In genomic region chr19:47359166-47359931, GRCm38 (mm10) we compare ENCODE assay signal across 8 mouse cellular contexts.
DNase-seq lines count a peak whose midpoint lies in the region; ATAC-seq and TF ChIP-seq lines count a peak whose summit lies in the region.

No protein-coding gene starts in this region.

- DNase-seq in heart, postnatal 14 days, result no peak
- peak; percentile 68 for DNase-seq in embryonic facial prominence, embryonic 11.5 days (ENCODE audit: low spot score)
- DNase-seq in limb, embryonic 14.5 days (ENCODE audit: low spot score), result no peak
- DNase-seq in gastrocnemius, postnatal 4 days (ENCODE audit: low spot score in 2 of 2), result no peak
- no peak for DNase-seq in cerebellum, adult 9-11 months
- DNase-seq in left cerebral cortex, adult 11 months (ENCODE audit: low spot score), result no peak

- H3K27ac ChIP-seq in heart, embryonic 14.5 days (replicated peaks in 1 of 2; ENCODE audit: control insufficient read depth in 1 of 2, insufficient read depth in 1 of 2, low read depth in 2 of 2, low read length in 2 of 2), result 0 out of 4 replicates have a peak overlapping the region, but pooled peaks of 1 of the 2 experiments have one; percentile 14
- peak overlapping the region; percentile 31 for H3K27ac ChIP-seq in embryonic facial prominence, embryonic 11.5 days (replicated peaks; ENCODE audit: low read depth, low read length)
- 0 out of 2 replicates have a peak overlapping the region, but pooled peaks have one; percentile 26 for H3K27ac ChIP-seq in limb, embryonic 14.5 days (replicated peaks; ENCODE audit: low read depth, low read length)
- no peak overlapping the region for H3K27ac ChIP-seq in small intestine, adult 2 months (ENCODE audit: insufficient read depth, low read depth, low read length)

- WGBS in heart, embryonic 14.5 days, result 41% methylated on average over 15 of the region's 15 CpGs
- WGBS in embryonic facial prominence, embryonic 11.5 days, result 29% methylated on average over 15 of the region's 15 CpGs
- 39% methylated on average over 15 of the region's 15 CpGs for WGBS in limb, embryonic 14.5 days
- 70% methylated on average over 15 of the region's 15 CpGs for WGBS in small intestine, adult 2 months

- no peak for ATAC-seq in heart, embryonic 14.5 days (ENCODE audit: insufficient number of reproducible peaks, insufficient read depth, low FRiP score, low read depth)
- ATAC-seq in embryonic facial prominence, embryonic 11.5 days (replicated peaks; ENCODE audit: insufficient number of reproducible peaks, low FRiP score, low TSS enrichment, low read depth), result no peak
- ATAC-seq in limb, embryonic 14.5 days (ENCODE audit: low FRiP score, low read depth), result no peak

- H3K4me2 ChIP-seq in heart, embryonic 14.5 days (ENCODE audit: low read length), result peak overlapping the region; percentile 37; the same call in 1 of the 2 replicates
- peak overlapping the region; percentile 42 for H3K4me2 ChIP-seq in embryonic facial prominence, embryonic 11.5 days (ENCODE audit: low read depth, low read length)
- peak overlapping the region; percentile 29 for H3K4me2 ChIP-seq in limb, embryonic 14.5 days (replicated peaks; ENCODE audit: low read depth, low read length, severe bottlenecking)

- H3K27me3 ChIP-seq in heart, embryonic 14.5 days (ENCODE audit: control insufficient read depth, insufficient read depth, low read length), result no peaks in the 10 kb centered on the region
- H3K27me3 ChIP-seq in embryonic facial prominence, embryonic 11.5 days (ENCODE audit: control insufficient read depth, insufficient read depth, low read length), result no peaks in the 10 kb centered on the region
- H3K27me3 ChIP-seq in limb, embryonic 14.5 days (ENCODE audit: control insufficient read depth, insufficient read depth, low read length), result no peaks in the 10 kb centered on the region
- no peaks in the 10 kb centered on the region for H3K27me3 ChIP-seq in small intestine, adult 2 months (ENCODE audit: control insufficient read depth, insufficient read depth, low read length)

- peak overlapping the region in 1 of 2 experiments; percentile 9; a peak in 1 of 4 replicates for H3K4me3 ChIP-seq in heart, embryonic 14.5 days (ENCODE audit: control insufficient read depth in 1 of 2, insufficient read depth in 1 of 2, low read depth in 1 of 2, low read length in 2 of 2)
- peak overlapping the region; percentile 31 for H3K4me3 ChIP-seq in embryonic facial prominence, embryonic 11.5 days (ENCODE audit: low read depth, low read length)
- H3K4me3 ChIP-seq in limb, embryonic 14.5 days (replicated peaks; ENCODE audit: low read length), result peak overlapping the region; percentile 8; the same call in 1 of the 2 replicates
- H3K4me3 ChIP-seq in small intestine, adult 2 months (ENCODE audit: low read depth, low read length), result peak overlapping the region; percentile 46

- H3K4me1 ChIP-seq in heart, embryonic 14.5 days (ENCODE audit: control insufficient read depth in 2 of 2, insufficient read depth in 2 of 2, low read length in 2 of 2), result peaks cover 4 to 6% of the 10 kb centered on the region in 2 experiments; a peak in 3 of 4 replicates
- H3K4me1 ChIP-seq in embryonic facial prominence, embryonic 11.5 days (ENCODE audit: control insufficient read depth, insufficient read depth, low read length), result peaks cover 3% of the 10 kb centered on the region; the same call in 1 of the 2 replicates
- H3K4me1 ChIP-seq in limb, embryonic 14.5 days (ENCODE audit: control insufficient read depth, insufficient read depth, low read length), result peaks cover 3% of the 10 kb centered on the region; the same call in 1 of the 2 replicates
- no peaks in the 10 kb centered on the region for H3K4me1 ChIP-seq in small intestine, adult 2 months (ENCODE audit: control insufficient read depth, insufficient read depth, insufficient read length, low read length)

- no peak for TF ChIP-seq POLR2A in limb, embryonic 14.5 days (IDR thresholded peaks at IDR 0.05; ENCODE audit: borderline replicate concordance, extremely low read depth, insufficient read depth, insufficient read length)
- 0 out of 2 replicates have a peak, but pooled peaks have one; percentile 6 for TF ChIP-seq POLR2A in small intestine, adult 2 months (IDR thresholded peaks at IDR 0.05; ENCODE audit: low read depth, low read length)

- H3K36me3 ChIP-seq in heart, embryonic 14.5 days (ENCODE audit: control insufficient read depth, insufficient read depth, low read length), result peaks cover 41% of the 10 kb centered on the region
- H3K36me3 ChIP-seq in embryonic facial prominence, embryonic 11.5 days (replicated peaks; ENCODE audit: control insufficient read depth, insufficient read depth, low read depth, low read length), result no peaks in the 10 kb centered on the region
- H3K36me3 ChIP-seq in limb, embryonic 14.5 days (ENCODE audit: control insufficient read depth, insufficient read depth, low read length), result no peaks in the 10 kb centered on the region; the same call in 1 of the 2 replicates
- H3K36me3 ChIP-seq in small intestine, adult 2 months (ENCODE audit: control insufficient read depth, insufficient read depth, low read length), result no peaks in the 10 kb centered on the region

- TF ChIP-seq CTCF in small intestine, adult 2 months (IDR thresholded peaks at IDR 0.05; ENCODE audit: extremely low read depth, insufficient read length, insufficient replicate concordance, low read depth, low read length), result no peak

- intact Hi-C loops in heart, postnatal 14 days (cut with DNase I), result loop anchor here (5.0 to 10.0 kb wide), 3 partner anchors 43 to 465 kb away; no protein-coding TSS in a partner anchor

- no peaks in the 10 kb centered on the region for H3K9me3 ChIP-seq in heart, embryonic 14.5 days (ENCODE audit: control insufficient read depth, low read length)
- H3K9me3 ChIP-seq in embryonic facial prominence, embryonic 11.5 days (replicated peaks; ENCODE audit: control insufficient read depth, low read length), result no peaks in the 10 kb centered on the region
- no peaks in the 10 kb centered on the region for H3K9me3 ChIP-seq in limb, embryonic 14.5 days (ENCODE audit: control insufficient read depth, low read length)

- H3K9ac ChIP-seq in heart, embryonic 14.5 days (ENCODE audit: low read length), result 0 out of 2 replicates have a peak overlapping the region, but pooled peaks have one; percentile 22
- peak overlapping the region; percentile 43 for H3K9ac ChIP-seq in embryonic facial prominence, embryonic 11.5 days (replicated peaks; ENCODE audit: low read length)
- H3K9ac ChIP-seq in limb, embryonic 14.5 days (ENCODE audit: low read depth, low read length, severe bottlenecking), result no peak overlapping the region
